Mouse (Mus musculus) limb, embryonic 13.5 days (tissue): ENCODE results near the gene Plxna4. TPM values are rescaled to one million over a fixed set of nuclear protein-coding genes. Genes with fewer than 3 reads are reported as not detected.

ENCODE experiments used
- ATAC-seq: fragments of 200-750 bp; cut with Nextera tagmentation; 2 replicates; pipeline ENCODE4 v1.8.0; 2017; ENCODE audit warnings: low read depth, moderate number of reproducible peaks, moderate TSS enrichment; ENCODE audit not compliant: low FRiP score
- H3K27ac ChIP-seq: fragments of 300-500 bp; sonication (generic); 2 replicates; pipeline ENCODE4 v1.5.1; 2015; ENCODE audit warnings: inconsistent platforms, mild to moderate bottlenecking, moderate library complexity
- H3K27me3 ChIP-seq: fragments of 300-500 bp; sonication (generic); 2 replicates; pipeline ENCODE4 v1.6.1; 2015; ENCODE audit warnings: mild to moderate bottlenecking, inconsistent platforms
- H3K36me3 ChIP-seq: fragments of 300-500 bp; sonication (generic); 2 replicates; pipeline ENCODE4 v1.6.1; 2015; ENCODE audit warnings: inconsistent platforms, mild to moderate bottlenecking, moderate library complexity
- H3K4me1 ChIP-seq: fragments of 300-500 bp; sonication (generic); 2 replicates; pipeline ENCODE4 v1.6.1; 2015; ENCODE audit warnings: inconsistent platforms
- H3K4me2 ChIP-seq: fragments of 300-500 bp; sonication (generic); replicated peaks from 2 replicates; pipeline ENCODE4 v1.6.1; 2015; ENCODE audit warnings: inconsistent platforms, mild to moderate bottlenecking, moderate library complexity
- H3K4me3 ChIP-seq: fragments of 300-500 bp; sonication (generic); 2 replicates; pipeline ENCODE4 v1.5.1; 2015; ENCODE audit warnings: moderate library complexity, mild to moderate bottlenecking, inconsistent platforms
- H3K9ac ChIP-seq: fragments of 300-500 bp; sonication (generic); 2 replicates; pipeline ENCODE4 v1.6.1; 2015; ENCODE audit warnings: mild to moderate bottlenecking, inconsistent platforms
- H3K9me3 ChIP-seq: fragments of 300-500 bp; sonication (generic); 2 replicates; pipeline ENCODE4 v1.6.1; 2016; ENCODE audit warnings: inconsistent platforms
- WGBS: fragments of 180-500 bp; shearing (Covaris S2); methylation state at CpG from one replicate; pipeline ENCODE4 v1.1.7; 2015; 5-methylcytosine and 5-hydroxymethylcytosine counted together
- polyA plus RNA-seq: library from polyadenylated mRNA; unstranded; fragments of >200 nt; fragmentation: Nextera tagmentation; extraction: Ambion mirVana; gene quantifications from 2 replicates; pipeline ENCODE4 v1.2.1, GENCODE M21; 2015

Gene Plxna4
- 3.7 and 3.9 TPM in 2 replicates for polyA plus RNA-seq

- Histone ChIP-seq H3K4me2 (peak within 1 kb of the TSS; percentile 100), H3K36me3 (no peaks in the 10 kb centered on the region), H3K4me3 (peak within 1 kb of the TSS; percentile 74), H3K27ac (peak within 1 kb of the TSS; percentile 22; the same call in 1 of the 2 replicates), H3K9me3 (no peaks in the 10 kb centered on the region), H3K4me1 (peaks cover 48% of the 10 kb centered on the region), H3K27me3 (peaks cover 88% of the 10 kb centered on the region), H3K9ac (peak within 1 kb of the TSS; percentile 83)
- 1% methylated on average over 30 of the region's 55 CpGs for WGBS
- ATAC-seq, result peak; percentile 79
These were observed at the start of gene Plxna4 for GRCm38 (mm10) chr6:32588056-32588671. Gene Plxna4 (minus strand): TSS chr6:32588192.

- 87% methylated on average over 6 of the region's 6 CpGs for WGBS
- no peak for ATAC-seq
- no peaks in the 10 kb centered on the region for H3K27me3 ChIP-seq
These were observed 49.7 kb upstream of the Plxna4 start for GRCm38 (mm10) chr6:32637568-32638183.

GRCm38 (mm10) chr6:32610712-32611111 is 22.7 kb upstream of the Plxna4 start:
- Histone ChIP-seq H3K27ac (no peak overlapping the region), H3K9ac (no peak overlapping the region), H3K36me3 (no peaks in the 10 kb centered on the region), H3K4me1 (no peaks in the 10 kb centered on the region), H3K9me3 (no peaks in the 10 kb centered on the region), H3K27me3 (no peaks in the 10 kb centered on the region), H3K4me3 (no peak overlapping the region), H3K4me2 (no peak overlapping the region)
- no peak for ATAC-seq

More at GRCm38 (mm10) chr6:32637568-32638183, 49.7 kb upstream of the Plxna4 start:
- Histone ChIP-seq H3K9me3 (no peaks in the 10 kb centered on the region), H3K4me2 (no peak overlapping the region), H3K9ac (no peak overlapping the region), H3K27ac (no peak overlapping the region), H3K4me1 (no peaks in the 10 kb centered on the region), H3K4me3 (no peak overlapping the region), H3K36me3 (no peaks in the 10 kb centered on the region)

- no peak overlapping the region for H3K27ac ChIP-seq
- H3K36me3 ChIP-seq, result no peaks in the 10 kb centered on the region
- no peaks in the 10 kb centered on the region for H3K27me3 ChIP-seq
- 63% methylated on average over 3 of the region's 3 CpGs for WGBS
- ATAC-seq, result no peak
- no peak overlapping the region for H3K4me2 ChIP-seq
- H3K9me3 ChIP-seq, result no peaks in the 10 kb centered on the region
- no peak overlapping the region for H3K4me3 ChIP-seq
- no peaks in the 10 kb centered on the region for H3K4me1 ChIP-seq
- H3K9ac ChIP-seq, result no peak overlapping the region
These were observed 18.8 kb upstream of the Plxna4 start for GRCm38 (mm10) chr6:32606787-32607186.

GRCm38 (mm10) chr6:32605581-32605980 is 17.6 kb upstream of the Plxna4 start:
- no peaks in the 10 kb centered on the region for H3K4me1 ChIP-seq
- H3K4me3 ChIP-seq, result no peak overlapping the region
- ATAC-seq, result no peak
- WGBS, result 29% methylated on average over 3 of the region's 3 CpGs
- no peaks in the 10 kb centered on the region for H3K36me3 ChIP-seq
- no peak overlapping the region for H3K4me2 ChIP-seq
- no peak overlapping the region for H3K9ac ChIP-seq
- no peaks in the 10 kb centered on the region for H3K9me3 ChIP-seq
- no peak overlapping the region for H3K27ac ChIP-seq
- H3K27me3 ChIP-seq, result no peaks in the 10 kb centered on the region

GRCm38 (mm10) chr6:32604901-32605300 is 16.9 kb upstream of the Plxna4 start:
- Histone ChIP-seq H3K27me3 (no peaks in the 10 kb centered on the region), H3K27ac (no peak overlapping the region), H3K4me2 (no peak overlapping the region), H3K4me3 (no peak overlapping the region), H3K9me3 (no peaks in the 10 kb centered on the region), H3K36me3 (no peaks in the 10 kb centered on the region), H3K9ac (no peak overlapping the region), H3K4me1 (no peaks in the 10 kb centered on the region)
- WGBS, result 81% methylated on average over 4 of the region's 4 CpGs
- no peak for ATAC-seq

- H3K4me2 ChIP-seq, result no peak overlapping the region
- no peak overlapping the region for H3K4me3 ChIP-seq
- no peak overlapping the region for H3K27ac ChIP-seq
- H3K27me3 ChIP-seq, result no peaks in the 10 kb centered on the region
- H3K9me3 ChIP-seq, result no peaks in the 10 kb centered on the region
- H3K9ac ChIP-seq, result no peak overlapping the region
- 80% methylated on average over 2 of the region's 2 CpGs for WGBS
- H3K36me3 ChIP-seq, result no peaks in the 10 kb centered on the region
- no peak for ATAC-seq
- H3K4me1 ChIP-seq, result no peaks in the 10 kb centered on the region
These were observed 14.1 kb upstream of the Plxna4 start for GRCm38 (mm10) chr6:32602130-32602529.

GRCm38 (mm10) chr6:32601306-32601705 is 13.3 kb upstream of the Plxna4 start:
- Histone ChIP-seq H3K36me3 (no peaks in the 10 kb centered on the region), H3K9me3 (no peaks in the 10 kb centered on the region), H3K4me3 (no peak overlapping the region), H3K27me3 (no peaks in the 10 kb centered on the region), H3K9ac (no peak overlapping the region), H3K4me1 (no peaks in the 10 kb centered on the region), H3K27ac (no peak overlapping the region), H3K4me2 (no peak overlapping the region)
- WGBS, result 81% methylated on average over 2 of the region's 2 CpGs
- no peak for ATAC-seq

GRCm38 (mm10) chr6:32595591-32595990 is 7.6 kb upstream of the Plxna4 start:
- H3K4me3 ChIP-seq, result no peak overlapping the region

GRCm38 (mm10) chr6:32590979-32591758 is 3.2 kb upstream of the Plxna4 start:
- Histone ChIP-seq H3K27ac (no peak overlapping the region), H3K27me3 (peaks cover 67% of the 10 kb centered on the region), H3K4me2 (no peak overlapping the region), H3K4me3 (no peak overlapping the region), H3K9ac (no peak overlapping the region), H3K9me3 (no peaks in the 10 kb centered on the region), H3K4me1 (peaks cover 20% of the 10 kb centered on the region), H3K36me3 (no peaks in the 10 kb centered on the region)
- ATAC-seq, result 0 out of 2 replicates have a peak, but pooled peaks have one; percentile 41
- 26% methylated on average over 13 of the region's 13 CpGs for WGBS

More at GRCm38 (mm10) chr6:32595591-32595990, 7.6 kb upstream of the Plxna4 start:
- no peak overlapping the region for H3K27ac ChIP-seq
- WGBS, result 62% methylated on average over 3 of the region's 3 CpGs
- H3K27me3 ChIP-seq, result peaks cover 30% of the 10 kb centered on the region
- H3K36me3 ChIP-seq, result no peaks in the 10 kb centered on the region
- H3K9ac ChIP-seq, result no peak overlapping the region
- H3K4me1 ChIP-seq, result peaks cover 4% of the 10 kb centered on the region; the same call in 1 of the 2 replicates
- no peak for ATAC-seq
- no peaks in the 10 kb centered on the region for H3K9me3 ChIP-seq
- no peak overlapping the region for H3K4me2 ChIP-seq

- Histone ChIP-seq H3K4me2 (no peak overlapping the region), H3K27me3 (peaks cover 83% of the 10 kb centered on the region)
These were observed 1.6 kb upstream of the Plxna4 start for GRCm38 (mm10) chr6:32589632-32590031.

More at GRCm38 (mm10) chr6:32589632-32590031, 1.6 kb upstream of the Plxna4 start:
- no peaks in the 10 kb centered on the region for H3K36me3 ChIP-seq
- H3K27ac ChIP-seq, result no peak overlapping the region
- no peak for ATAC-seq
- peaks cover 34% of the 10 kb centered on the region for H3K4me1 ChIP-seq
- no peaks in the 10 kb centered on the region for H3K9me3 ChIP-seq
- no peak overlapping the region for H3K9ac ChIP-seq
- H3K4me3 ChIP-seq, result no peak overlapping the region
- WGBS, result 69% methylated on average over 4 of the region's 4 CpGs
